Mouse (Mus musculus) erythroblast, embryonic 14.5 days (primary cell): ENCODE measurements around the gene Tbxa2r.

ENCODE experiments used
- GATA1 ChIP-seq: IDR thresholded peaks from 2 replicates; pipeline ENCODE4 v1.6.1; 2012; ENCODE audit warnings: low read length, inconsistent platforms, mixed read lengths
- TAL1 ChIP-seq: IDR thresholded peaks from 3 replicates; pipeline ENCODE4 v1.6.1; 2012; ENCODE audit warnings: low read length, inconsistent platforms, mixed read lengths

GRCm38 (mm10) chr10:81301321-81301720, 27.2 kb upstream of the Tbxa2r start:
- TF ChIP-seq GATA1 (no peak), TAL1 (no peak)
